Mouse (Mus musculus) hindbrain, embryonic 14.5 days (tissue): ENCODE measurements around the gene Nlrp1a. TPM values are rescaled to one million over a fixed set of nuclear protein-coding genes. Genes with fewer than 3 reads are reported as not detected.

ENCODE experiments used
- ATAC-seq: fragments of 200-750 bp; cut with Nextera tagmentation; 2 replicates; pipeline ENCODE4 v1.8.0; 2017; ENCODE audit warnings: moderate number of reproducible peaks, mild to moderate bottlenecking, moderate TSS enrichment, moderate library complexity; ENCODE audit not compliant: low FRiP score
- DNase-seq: peaks from one replicate; pipeline ENCODE4 v3.0.0-alpha.2; 2015; ENCODE audit warnings: low spot score
- H3K27ac ChIP-seq: fragments of 300-500 bp; sonication (generic); 2 replicates; pipeline ENCODE4 v1.5.1; 2014; ENCODE audit warnings: mild to moderate bottlenecking, moderate library complexity
- H3K27me3 ChIP-seq: fragments of 300-500 bp; sonication (generic); 2 replicates; pipeline ENCODE4 v1.6.1; 2014; ENCODE audit warnings: mild to moderate bottlenecking, low read length, mixed read lengths; ENCODE audit not compliant: control insufficient read depth, insufficient read depth
- H3K36me3 ChIP-seq: fragments of 300-500 bp; sonication (generic); replicated peaks from 2 replicates; pipeline ENCODE4 v1.6.1; 2014; ENCODE audit not compliant: control insufficient read depth, insufficient read depth
- H3K4me1 ChIP-seq: fragments of 300-500 bp; sonication (generic); replicated peaks from 2 replicates; pipeline ENCODE4 v1.6.1; 2014; ENCODE audit warnings: antibody characterized with exemption, low read length, mixed read lengths; ENCODE audit not compliant: control insufficient read depth, insufficient read depth
- H3K4me2 ChIP-seq: fragments of 300-500 bp; sonication (generic); replicated peaks from 2 replicates; pipeline ENCODE4 v1.6.1; 2014; ENCODE audit warnings: mild to moderate bottlenecking, moderate library complexity
- H3K4me3 ChIP-seq: fragments of 300-500 bp; sonication (generic); replicated peaks from 2 replicates; pipeline ENCODE4 v1.5.1; 2014; ENCODE audit warnings: mild to moderate bottlenecking, low read length
- H3K9ac ChIP-seq: fragments of 300-500 bp; sonication (generic); 2 replicates; pipeline ENCODE4 v1.6.1; 2014
- H3K9me3 ChIP-seq: fragments of 300-500 bp; sonication (generic); 2 replicates; pipeline ENCODE4 v1.6.1; 2016; ENCODE audit warnings: low read length; ENCODE audit not compliant: control insufficient read depth
- WGBS: fragments of 180-500 bp; shearing (Covaris S2); extraction: QIAGEN DNeasy Blood & Tissue Kit; methylation state at CpG from one replicate; pipeline ENCODE4 v1.1.7; 2014; 5-methylcytosine and 5-hydroxymethylcytosine counted together
- polyA plus RNA-seq: library from polyadenylated mRNA; unstranded; fragments of >200 nt; fragmentation: Nextera tagmentation; extraction: Ambion mirVana; gene quantifications from 2 replicates; pipeline ENCODE4 v1.2.1, GENCODE M21; 2014

The Nlrp1a gene
- 0.07 TPM in 2 replicates for polyA plus RNA-seq

DNA sequence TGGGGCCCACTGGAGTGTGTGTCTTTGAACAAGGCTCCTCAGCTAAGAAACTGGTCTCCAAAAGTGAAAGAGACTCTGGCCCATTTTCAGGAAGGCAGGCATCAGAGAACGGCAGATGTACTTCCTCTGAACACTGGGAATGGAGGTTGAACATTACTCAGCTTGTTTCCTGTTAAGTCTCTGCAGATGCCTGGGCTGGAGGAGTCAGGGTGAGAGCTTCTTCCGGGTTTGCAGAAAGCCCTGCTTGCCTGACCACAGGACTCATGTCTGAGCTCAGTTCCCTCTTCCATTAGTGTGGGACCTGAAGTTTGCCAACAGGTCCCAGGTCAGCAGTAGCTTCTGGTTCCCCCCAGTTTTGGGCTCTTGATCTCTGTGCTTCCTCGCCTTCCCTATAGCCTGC lies at the start of gene Nlrp1a:
Gene Nlrp1a (minus strand): TSS at position 44 of the 400 bp plus-strand sequence.
- WGBS: 83% methylated on average over 3 of the region's 3 CpGs
- Histone ChIP-seq H3K9ac (no peak within 1 kb of the TSS), H3K4me1 (no peaks in the 10 kb centered on the region), H3K9me3 (no peaks in the 10 kb centered on the region), H3K27ac (no peak within 1 kb of the TSS), H3K27me3 (no peaks in the 10 kb centered on the region), H3K4me2 (no peak within 1 kb of the TSS), H3K4me3 (no peak within 1 kb of the TSS), H3K36me3 (no peaks in the 10 kb centered on the region)
- DNase-seq (no peak), ATAC-seq (no peak)

DNA sequence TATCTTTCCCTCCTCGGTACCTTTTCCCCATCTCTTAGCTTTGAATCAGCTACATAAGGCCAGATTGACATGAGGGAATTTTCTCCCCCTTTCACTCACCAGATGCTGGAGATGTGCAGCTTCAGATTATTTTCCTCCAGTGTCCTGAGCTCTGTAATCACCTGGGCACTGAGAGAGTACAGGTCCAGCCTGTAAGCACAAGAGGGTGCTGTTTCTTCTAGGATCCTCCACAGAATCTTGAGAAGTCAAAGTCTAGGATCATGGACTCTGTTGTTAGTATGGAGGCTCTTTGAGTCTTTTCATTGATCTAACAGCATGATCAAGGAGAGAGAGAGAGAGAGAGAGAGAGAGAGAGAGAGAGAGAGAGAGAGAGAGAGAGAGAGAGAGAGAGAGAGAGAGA lies 25.1 kb upstream of the Nlrp1a start:
- Histone ChIP-seq H3K27ac (no peak overlapping the region), H3K4me2 (no peak overlapping the region), H3K4me1 (no peaks in the 10 kb centered on the region), H3K9ac (no peak overlapping the region), H3K36me3 (no peaks in the 10 kb centered on the region), H3K27me3 (no peaks in the 10 kb centered on the region), H3K9me3 (no peaks in the 10 kb centered on the region), H3K4me3 (no peak overlapping the region)
- no peak for DNase-seq
- ATAC-seq: no peak
- 79% methylated on average over 1 of the region's 1 CpGs for WGBS

DNA sequence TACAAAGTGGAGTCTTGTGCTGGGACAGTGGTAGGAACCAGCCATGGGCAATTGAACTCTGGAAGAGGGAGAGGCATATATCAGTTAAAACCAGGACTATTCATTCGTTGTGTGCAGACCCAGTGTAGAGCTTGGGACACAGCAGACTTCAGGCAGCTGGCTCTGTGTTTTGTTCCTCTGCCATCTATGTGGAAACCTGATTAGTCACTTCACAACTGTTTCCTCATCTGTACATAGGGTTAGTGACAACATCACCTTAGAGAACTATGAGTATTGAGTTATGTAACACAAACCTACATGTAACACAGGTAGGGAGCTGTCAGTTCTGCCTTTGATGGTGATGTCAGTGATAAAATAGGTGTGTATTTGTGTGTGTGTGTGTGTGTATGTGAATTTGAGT lies 19.6 kb upstream of the Nlrp1a start:
- Histone ChIP-seq H3K9ac (no peak overlapping the region), H3K4me2 (no peak overlapping the region), H3K27me3 (no peaks in the 10 kb centered on the region), H3K27ac (no peak overlapping the region), H3K4me3 (no peak overlapping the region), H3K9me3 (no peaks in the 10 kb centered on the region), H3K4me1 (no peaks in the 10 kb centered on the region), H3K36me3 (no peaks in the 10 kb centered on the region)
- WGBS: 82% methylated on average over 1 of the region's 1 CpGs
- DNase-seq: no peak
- no peak for ATAC-seq

DNA sequence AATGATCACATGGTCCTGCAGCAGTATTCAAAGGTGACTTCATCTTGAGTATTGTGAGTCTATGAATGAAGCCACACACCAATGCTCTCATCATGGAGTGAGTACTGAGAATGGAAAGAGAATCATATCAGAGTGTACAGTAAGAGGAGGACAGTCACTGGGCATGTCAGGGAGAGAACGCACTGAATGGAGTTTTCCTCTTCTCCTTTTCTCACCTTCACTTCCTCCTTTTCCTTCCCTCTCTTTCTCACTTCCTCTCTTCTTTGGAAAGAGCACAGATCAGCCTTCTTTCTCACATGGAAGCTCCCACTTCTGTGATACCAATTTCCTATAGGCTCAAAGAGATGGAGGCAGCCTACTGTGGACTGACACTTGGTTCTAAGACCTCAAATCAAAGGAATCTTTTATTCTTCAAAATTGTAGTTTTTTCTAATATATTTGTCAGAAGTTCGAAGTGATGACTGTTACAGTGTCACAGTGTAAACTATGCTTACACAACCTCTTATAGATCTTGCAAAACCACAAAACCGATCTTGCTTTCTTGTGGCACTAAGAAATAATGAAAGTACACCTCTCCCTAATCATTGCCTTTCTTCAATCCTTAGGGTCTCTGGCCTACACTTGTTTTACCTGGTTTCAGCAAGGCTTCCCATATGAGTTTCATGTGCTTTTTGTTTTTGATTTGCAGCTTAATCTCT lies 15.1 kb upstream of the Nlrp1a start:
- Histone ChIP-seq H3K27me3 (no peaks in the 10 kb centered on the region), H3K4me3 (no peak overlapping the region), H3K27ac (no peak overlapping the region), H3K9ac (no peak overlapping the region), H3K36me3 (no peaks in the 10 kb centered on the region), H3K4me1 (no peaks in the 10 kb centered on the region), H3K9me3 (no peaks in the 10 kb centered on the region), H3K4me2 (no peak overlapping the region)
- ATAC-seq: no peak
- 81% methylated on average over 3 of the region's 3 CpGs for WGBS
- no peak for DNase-seq

DNA sequence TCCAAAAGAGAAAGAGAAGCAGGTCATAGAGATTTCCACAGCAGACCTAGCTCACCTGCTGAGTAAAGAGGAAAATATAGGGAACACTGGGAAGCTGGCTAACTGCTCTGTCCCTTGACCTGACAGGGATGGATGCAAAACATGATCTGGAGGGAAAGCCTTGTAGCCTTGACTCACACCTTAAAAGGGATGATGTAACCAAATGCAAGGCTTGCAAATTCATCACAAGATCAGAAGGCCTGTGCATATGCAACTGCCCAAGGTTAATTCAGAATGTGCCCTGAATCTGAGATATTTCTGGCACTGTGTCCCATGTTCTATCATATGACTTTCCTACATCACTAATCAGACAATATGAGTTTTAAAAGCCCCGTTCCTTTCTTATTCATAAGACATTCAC lies 10.8 kb upstream of the Nlrp1a start:
- 79% methylated on average over 1 of the region's 1 CpGs for WGBS
- DNase-seq: no peak
- H3K4me2 ChIP-seq: no peak overlapping the region
- no peaks in the 10 kb centered on the region for H3K27me3 ChIP-seq
- H3K4me3 ChIP-seq: no peak overlapping the region
- H3K9me3 ChIP-seq: no peaks in the 10 kb centered on the region
- H3K9ac ChIP-seq: no peak overlapping the region
- H3K27ac ChIP-seq: no peak overlapping the region
- no peaks in the 10 kb centered on the region for H3K4me1 ChIP-seq
- no peak for ATAC-seq
- H3K36me3 ChIP-seq: no peaks in the 10 kb centered on the region

DNA sequence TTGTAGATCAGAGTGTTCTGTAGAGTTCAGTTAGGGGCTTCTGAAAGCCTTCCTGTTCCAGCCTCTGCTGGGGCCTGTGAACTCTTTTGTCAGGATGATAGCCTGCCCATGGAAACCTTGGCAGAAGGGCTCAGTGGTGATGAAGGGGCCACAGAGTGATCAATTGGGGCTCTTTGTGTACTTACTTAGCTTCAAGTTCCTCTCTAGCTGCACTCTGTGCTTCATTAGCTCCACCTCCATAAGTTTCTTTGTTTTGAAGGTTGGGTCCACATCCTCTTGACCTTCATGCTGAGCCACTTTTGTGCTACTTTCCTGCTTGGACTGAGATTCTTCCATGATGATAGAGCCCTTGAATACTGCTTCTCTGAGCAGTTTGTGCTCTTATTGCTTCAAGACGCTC lies 2.5 kb downstream of the Nlrp1a start:
- Histone ChIP-seq H3K36me3 (no peaks in the 10 kb centered on the region), H3K4me3 (no peak overlapping the region), H3K27me3 (no peaks in the 10 kb centered on the region), H3K4me2 (no peak overlapping the region), H3K4me1 (no peaks in the 10 kb centered on the region), H3K9me3 (no peaks in the 10 kb centered on the region), H3K27ac (no peak overlapping the region), H3K9ac (no peak overlapping the region)
- no peak for ATAC-seq
- DNase-seq: no peak
- WGBS: 76% methylated on average over 1 of the region's 1 CpGs

DNA sequence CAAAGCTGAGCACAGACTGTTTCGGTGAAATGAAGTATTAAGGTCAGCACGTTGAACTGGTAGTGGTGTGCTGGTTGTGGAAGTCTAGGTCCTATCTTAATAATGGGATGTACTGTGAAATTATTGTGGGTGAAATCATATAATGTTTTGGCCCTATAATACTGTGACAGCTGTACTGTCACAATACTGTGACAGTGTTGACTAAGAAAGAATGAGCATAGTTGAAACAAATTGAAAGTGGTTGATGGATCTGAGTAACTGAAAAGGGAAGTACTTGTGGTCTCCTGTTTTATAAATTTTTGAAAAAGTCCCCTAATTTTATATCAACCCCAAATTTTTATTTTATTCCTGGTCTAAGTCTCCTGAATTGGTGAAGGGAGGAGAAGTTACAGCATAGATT lies 37.4 kb downstream of the Nlrp1a start:
- H3K9ac ChIP-seq: no peak overlapping the region
- no peaks in the 10 kb centered on the region for H3K4me1 ChIP-seq
- no peaks in the 10 kb centered on the region for H3K27me3 ChIP-seq
- WGBS: 83% methylated on average over 2 of the region's 2 CpGs
- DNase-seq (no peak), ATAC-seq (no peak)
- H3K36me3 ChIP-seq: no peaks in the 10 kb centered on the region
- no peak overlapping the region for H3K4me2 ChIP-seq
- H3K27ac ChIP-seq: no peak overlapping the region
- H3K4me3 ChIP-seq: no peak overlapping the region
- no peaks in the 10 kb centered on the region for H3K9me3 ChIP-seq

DNA sequence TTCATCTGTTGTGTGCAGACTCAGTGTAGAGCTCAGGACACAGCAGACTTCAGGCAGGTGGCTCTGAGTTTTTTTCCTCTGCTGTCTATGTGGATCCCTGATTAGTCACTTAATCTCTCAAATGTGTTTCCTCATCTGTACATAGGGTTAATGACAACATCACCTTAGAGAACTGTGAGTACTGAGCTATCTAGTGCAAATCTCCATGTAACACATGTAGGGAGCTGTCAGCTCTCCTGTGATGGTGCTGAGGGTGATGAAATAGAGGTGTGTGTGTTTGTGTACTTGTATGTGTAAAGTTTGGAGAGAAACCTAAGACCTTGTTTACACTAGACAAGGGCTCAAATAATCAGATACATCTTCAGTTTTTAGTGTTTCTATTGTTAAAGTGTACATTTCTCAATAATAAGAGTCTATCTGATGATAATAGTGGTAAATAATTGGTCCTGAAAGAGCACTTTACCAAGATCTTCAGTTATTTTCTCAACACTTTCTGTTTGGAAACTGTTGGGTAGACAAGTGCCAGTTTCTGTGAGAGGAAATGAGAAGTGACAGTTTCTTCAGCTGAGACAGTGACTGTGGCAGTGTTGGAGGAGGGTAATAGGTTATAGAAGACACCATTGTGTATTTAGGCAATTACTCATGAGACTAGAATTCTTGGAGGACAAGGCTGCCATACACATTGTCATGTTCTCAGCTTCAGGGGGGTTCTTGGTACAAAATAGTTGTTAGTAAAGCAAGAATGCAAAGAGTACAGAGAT lies 38.1 kb downstream of the Nlrp1a start:
- no peaks in the 10 kb centered on the region for H3K27me3 ChIP-seq
- no peak for ATAC-seq
- H3K27ac ChIP-seq: no peak overlapping the region
- no peak for DNase-seq
- H3K4me2 ChIP-seq: no peak overlapping the region
- no peaks in the 10 kb centered on the region for H3K9me3 ChIP-seq
- H3K4me3 ChIP-seq: no peak overlapping the region
- H3K36me3 ChIP-seq: no peaks in the 10 kb centered on the region
- no peak overlapping the region for H3K9ac ChIP-seq
- no peaks in the 10 kb centered on the region for H3K4me1 ChIP-seq

DNA sequence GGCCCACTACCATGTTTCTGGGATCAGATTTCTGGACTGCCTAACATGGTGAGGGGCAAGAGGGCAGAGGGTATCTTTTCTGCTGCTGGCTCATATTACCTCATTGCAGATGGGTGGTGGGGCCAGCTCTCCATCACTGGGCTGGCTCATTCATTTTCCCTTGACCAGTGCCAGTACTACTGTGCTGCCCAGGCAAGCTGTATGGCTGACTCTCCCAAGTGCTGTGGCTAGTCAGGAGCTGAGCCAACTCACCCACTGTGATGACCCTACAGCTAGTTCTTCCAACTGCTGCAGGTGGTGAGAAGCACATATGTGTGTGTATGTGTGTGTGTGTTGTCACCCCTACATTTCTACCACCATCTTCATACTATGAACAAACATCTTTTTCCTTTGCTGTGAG lies 40.6 kb downstream of the Nlrp1a start:
- H3K9me3 ChIP-seq: no peaks in the 10 kb centered on the region

More for the DNA sequence above, 40.6 kb downstream of the Nlrp1a start:
- ATAC-seq (no peak), DNase-seq (no peak)
- H3K4me3 ChIP-seq: no peak overlapping the region
- no peaks in the 10 kb centered on the region for H3K36me3 ChIP-seq
- no peaks in the 10 kb centered on the region for H3K27me3 ChIP-seq
- H3K27ac ChIP-seq: no peak overlapping the region
- no peak overlapping the region for H3K4me2 ChIP-seq
- no peak overlapping the region for H3K9ac ChIP-seq
- no peaks in the 10 kb centered on the region for H3K4me1 ChIP-seq
